Mouse (Mus musculus): ENCODE measurements around the gene Mxi1. TPM values are rescaled to one million over a fixed set of nuclear protein-coding genes. Genes with fewer than 3 reads are reported as not detected.
"Not testable (repeated sequence)": the region's sequence is repeated elsewhere in the genome, so short reads cannot be mapped to it uniquely, and the experiment has no call there.

Gene Mxi1
- polyA plus RNA-seq, 1 experiment, result 28.5 TPM

DNA sequence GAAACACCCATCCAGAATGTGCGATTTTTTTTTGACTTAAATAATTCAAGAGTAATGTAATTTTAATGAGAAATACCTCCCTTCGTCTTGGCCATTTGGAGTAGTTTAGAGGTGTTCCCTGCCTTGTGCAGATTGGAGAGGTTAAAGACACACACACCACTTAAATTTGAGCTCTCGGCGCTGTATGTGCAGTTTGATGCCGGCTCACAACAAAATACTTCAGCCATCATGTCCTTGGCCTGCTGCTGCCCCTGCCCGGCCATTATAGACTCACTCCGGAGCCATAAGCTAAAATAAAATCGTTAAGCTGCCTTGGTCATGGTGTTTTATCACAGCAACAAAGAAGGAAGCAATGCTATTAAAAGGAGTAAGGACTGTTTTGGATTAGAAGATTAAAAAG lies 81.1 kb downstream of the Mxi1 start:
- no peak for DNase-seq (ENCODE audit: low read depth, low spot score)
- 27% methylated on average over 8 of the region's 8 CpGs for WGBS

DNA sequence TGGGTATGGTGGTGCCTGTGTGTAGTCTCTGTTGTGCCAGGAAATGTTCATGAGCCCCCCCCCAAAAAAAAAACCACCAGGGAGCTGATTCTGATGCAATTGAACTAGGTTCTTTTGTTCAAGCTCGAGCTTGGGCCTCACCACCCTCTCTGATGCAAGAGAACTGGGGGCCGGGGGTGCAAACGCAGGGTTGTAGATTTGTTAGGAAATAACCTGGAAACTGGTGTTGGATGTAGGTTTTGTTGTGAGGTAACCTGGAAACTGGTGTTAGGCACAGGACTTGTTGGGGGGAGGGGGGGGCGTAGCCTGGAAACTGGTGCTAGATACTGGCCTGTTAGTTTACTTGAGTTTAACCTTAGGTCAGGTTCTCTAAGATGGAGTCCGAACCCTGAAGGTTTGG lies 81.5 kb downstream of the Mxi1 start:
- 83% methylated on average over 5 of the region's 5 CpGs for WGBS
- DNase-seq (ENCODE audit: low read depth, low spot score), result no peak

DNA sequence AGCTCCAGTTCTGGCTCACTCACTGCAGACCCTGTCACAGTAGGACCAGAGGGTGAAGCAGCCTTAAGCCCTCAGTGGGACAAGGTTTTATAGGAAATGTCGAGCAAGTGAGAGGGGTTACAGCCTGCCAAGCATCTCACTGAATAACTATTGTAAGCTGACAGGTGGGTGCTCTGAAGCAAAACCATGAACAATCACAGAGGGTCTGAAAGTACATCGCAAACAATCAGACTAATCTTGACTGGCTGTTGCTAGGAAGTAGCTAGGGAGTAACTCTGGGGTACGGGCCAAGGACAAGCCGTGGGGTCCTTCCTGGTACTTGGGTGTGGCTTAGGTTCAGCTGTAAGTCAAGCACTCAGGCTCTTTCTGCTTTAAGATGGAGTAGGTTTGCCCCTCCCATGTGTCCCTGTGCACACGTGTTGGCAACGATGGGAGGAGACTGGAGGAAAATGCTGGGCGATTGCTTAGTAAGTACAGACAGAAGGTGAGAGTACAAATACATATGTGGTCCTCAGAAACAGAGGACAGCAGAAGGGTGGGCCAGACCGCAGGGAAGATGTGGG lies 82.5 kb downstream of the Mxi1 start:
- WGBS, result 34% methylated on average over 8 of the region's 8 CpGs
- DNase-seq (ENCODE audit: low read depth, low spot score), result no peak

DNA sequence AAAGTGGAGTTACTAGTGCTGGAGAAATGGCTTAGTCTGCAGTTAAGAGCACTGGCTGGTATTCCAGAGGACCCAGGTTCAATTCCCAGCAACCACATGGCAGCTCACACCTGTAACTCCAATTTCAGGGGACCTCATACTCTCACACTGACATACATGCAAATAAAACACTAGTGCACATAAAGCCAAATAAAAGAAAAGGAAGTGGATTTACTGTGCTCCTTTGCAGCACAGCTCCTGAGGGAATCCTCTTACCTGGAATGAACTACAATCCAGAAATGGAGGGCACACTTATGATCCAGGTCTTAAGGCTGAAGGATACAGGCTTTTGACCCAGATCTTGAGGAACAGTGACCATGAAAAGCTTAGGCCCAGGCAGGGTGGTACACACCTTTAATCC lies 83.3 kb downstream of the Mxi1 start:
- no peak for DNase-seq (ENCODE audit: low read depth, low spot score)

DNA sequence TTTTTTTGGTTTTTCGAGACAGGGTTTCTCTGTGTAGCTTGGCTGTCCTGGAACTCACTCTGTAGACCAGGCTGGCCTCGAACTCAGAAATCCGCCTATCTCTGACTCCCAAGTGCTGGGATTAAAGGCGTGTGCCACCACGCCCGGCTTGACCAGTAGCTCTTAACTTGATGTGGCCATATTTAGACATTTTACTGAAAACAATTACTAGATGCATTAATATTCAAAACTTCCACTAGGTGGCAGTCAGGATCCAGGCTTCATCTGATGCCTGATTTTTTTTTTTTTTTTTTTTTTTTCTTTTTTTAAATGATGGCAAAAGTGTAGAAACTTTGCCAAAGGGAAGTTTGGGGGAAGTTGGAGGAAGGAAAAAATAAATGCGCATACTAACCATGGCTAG lies 84.2 kb downstream of the Mxi1 start:
- no peak for DNase-seq (ENCODE audit: low read depth, low spot score)
- WGBS, result 5% methylated on average over 7 of the region's 7 CpGs

DNA sequence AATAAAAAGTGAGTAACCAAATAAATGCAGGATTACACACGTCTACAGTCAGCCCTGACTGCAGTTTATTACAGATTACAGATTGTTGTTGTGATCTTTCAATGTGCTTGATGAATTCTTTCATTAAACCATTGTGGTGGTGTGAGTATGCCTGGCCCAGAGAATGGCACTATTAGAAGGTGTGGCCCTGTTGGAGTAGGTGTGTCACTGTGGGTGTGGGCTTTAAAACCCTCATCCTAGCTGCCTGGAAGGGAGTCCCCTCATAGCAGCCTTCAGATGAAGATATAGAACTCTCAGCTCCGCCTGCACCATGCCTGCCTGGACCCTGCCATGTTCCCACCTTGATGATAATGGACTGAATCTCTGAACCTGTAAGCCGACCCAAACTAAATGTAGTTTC lies 84.6 kb downstream of the Mxi1 start:
- 46% methylated on average over 3 of the region's 3 CpGs for WGBS
- not testable (repeated sequence) for DNase-seq (ENCODE audit: low read depth, low spot score)

DNA sequence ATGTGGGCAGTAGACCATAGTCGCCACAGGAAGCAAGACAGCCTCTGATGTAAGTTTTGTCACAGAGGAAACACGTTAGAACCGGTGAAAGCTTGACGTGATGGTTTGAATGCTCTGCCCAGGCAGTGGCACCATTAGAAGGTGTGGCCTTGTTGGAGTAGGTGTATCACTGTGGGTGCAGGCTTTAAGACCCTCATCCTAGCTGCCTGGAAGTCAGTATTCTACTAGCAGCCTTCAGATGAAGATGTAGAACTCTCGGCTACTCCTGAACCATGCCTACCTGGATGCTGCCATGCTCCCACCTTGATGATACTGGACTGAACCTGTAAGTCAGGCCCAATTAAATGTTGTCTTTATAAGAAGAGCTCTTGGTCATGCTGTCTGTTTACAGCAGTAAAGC lies 85.5 kb downstream of the Mxi1 start:
- 82% methylated on average over 5 of the region's 5 CpGs for WGBS
- DNase-seq (ENCODE audit: low read depth, low spot score), result not testable (repeated sequence)

DNA sequence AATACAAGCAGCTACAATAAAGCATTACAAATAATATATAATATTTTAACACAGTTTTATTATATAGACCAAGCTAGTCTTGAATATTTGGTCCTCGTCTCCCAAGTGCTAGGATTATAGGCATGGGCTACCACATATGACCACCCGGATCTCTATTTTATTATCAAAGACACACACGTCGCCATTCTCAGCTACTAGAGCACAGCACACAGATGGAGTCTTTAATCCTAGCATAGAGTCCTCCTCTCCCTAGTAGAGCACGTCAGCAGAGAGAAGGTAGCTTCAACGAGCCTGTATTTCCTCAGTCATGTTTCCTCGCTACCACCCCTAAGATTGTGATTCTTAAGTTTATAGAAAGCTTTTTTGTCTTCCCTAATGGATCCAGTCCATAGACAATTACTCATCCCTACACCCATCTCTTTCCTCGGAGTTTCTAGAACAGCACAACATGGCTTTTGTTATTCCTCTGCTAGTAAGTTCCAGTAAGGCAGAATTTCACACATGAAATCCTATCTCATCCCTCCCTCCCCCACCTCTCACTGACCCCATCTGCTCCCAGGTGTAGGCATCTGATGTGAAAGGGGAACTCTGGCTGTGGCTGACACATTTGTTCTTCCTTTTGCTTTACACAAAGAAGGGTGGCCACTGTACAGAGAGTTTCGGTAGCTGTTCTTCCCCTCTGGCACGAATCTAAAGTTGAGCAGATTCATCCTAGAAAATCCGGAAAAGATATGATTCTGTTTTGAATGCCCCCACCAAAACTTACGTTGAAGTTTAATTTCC lies 87.3 kb downstream of the Mxi1 start:
- DNase-seq (ENCODE audit: low read depth, low spot score), result no peak
- WGBS, result 76% methylated on average over 12 of the region's 12 CpGs

DNA sequence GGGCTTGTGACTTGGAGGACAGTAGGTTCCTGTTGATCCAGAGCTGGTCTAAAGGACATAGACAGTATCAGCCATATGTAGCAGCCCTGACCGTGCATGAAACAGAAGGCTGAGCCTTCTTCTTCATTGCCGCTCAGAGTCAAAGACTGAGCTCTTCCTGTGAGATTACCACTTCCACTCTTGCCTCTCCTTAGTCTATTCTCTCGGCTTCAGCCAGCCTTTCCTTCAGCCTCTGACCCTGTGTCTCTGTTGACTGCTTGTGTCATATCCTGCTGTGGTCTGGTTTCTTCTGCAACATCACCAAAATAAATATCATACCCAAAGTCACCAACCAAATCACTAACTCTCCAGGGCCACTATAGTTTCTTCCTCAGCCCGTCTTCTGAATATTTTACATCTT lies 88.9 kb downstream of the Mxi1 start:
- 81% methylated on average over 4 of the region's 4 CpGs for WGBS
- no peak for DNase-seq (ENCODE audit: low read depth, low spot score)

DNA sequence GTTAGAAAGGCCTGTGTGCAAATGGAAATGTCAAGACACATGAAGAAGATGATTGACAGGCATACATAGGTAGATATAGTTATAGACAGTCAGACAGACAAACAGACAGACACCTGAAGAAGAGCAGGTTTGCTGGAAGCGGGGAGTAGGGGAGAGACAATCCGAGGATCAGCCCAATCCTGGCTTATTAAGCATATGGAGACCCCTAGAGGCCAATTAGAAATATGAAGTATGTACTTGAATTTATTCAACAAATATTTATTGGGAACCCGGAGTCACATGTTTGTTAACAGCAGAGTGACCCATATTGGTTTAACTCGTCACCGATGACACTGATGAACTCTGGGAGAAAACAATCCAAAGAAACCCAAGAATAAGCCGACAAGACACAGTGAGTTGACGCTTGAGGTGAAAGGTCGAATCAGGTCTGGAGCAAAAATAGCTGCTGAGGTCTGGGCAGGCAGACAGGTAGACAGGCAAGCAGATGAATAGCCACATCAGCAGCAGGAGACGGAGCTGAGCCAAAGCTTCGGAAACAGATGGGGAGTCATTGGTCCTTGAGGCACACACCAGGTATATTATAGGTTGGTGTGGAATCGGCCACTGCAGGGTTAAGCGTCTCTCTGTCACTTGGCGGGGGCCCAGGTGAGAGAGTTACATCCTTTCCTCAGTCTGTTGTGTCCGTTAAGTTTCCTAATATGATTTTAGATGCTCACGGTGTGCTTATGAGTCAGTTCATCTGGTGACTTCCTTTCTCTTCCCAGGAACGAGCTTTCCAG lies 90.2 kb downstream of the Mxi1 start:
- DNase-seq (ENCODE audit: low read depth, low spot score), result no peak
- 75% methylated on average over 16 of the region's 16 CpGs for WGBS

DNA sequence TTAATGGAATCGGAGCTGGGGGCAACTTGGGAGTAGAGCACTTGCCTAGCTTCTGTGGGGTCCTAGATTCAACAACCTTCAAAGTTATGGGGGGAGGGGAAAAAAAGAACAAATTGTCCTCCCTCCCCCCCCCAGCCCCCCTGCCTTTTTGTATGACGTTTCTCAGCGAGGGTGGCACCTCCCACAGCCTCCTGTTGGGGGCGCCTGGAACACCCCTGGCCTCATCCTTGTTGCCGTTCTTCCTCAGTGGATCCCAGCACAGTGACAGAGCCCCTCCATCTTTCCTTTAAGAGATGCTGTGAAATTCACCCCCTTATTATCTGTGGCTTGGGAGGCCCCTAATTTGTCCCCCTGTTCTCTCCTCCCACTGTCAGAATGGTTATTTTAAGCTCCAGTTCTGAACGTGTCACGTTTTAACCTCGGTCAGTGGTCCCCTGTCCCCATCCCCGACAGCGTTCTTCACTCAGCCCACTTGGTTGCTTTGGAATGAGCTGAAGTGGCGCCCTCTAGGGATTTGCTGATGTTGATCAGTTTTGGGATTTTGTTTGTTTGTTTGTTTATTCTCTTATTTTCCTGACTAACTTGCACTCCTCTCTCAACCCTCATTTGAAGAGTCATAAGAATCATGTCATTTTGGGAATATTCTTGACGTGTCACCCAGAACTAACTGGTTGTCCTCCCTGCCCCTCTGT lies 92.6 kb downstream of the Mxi1 start:
- WGBS, result 54% methylated on average over 12 of the region's 12 CpGs
- no peak for DNase-seq (ENCODE audit: low read depth, low spot score)

DNA sequence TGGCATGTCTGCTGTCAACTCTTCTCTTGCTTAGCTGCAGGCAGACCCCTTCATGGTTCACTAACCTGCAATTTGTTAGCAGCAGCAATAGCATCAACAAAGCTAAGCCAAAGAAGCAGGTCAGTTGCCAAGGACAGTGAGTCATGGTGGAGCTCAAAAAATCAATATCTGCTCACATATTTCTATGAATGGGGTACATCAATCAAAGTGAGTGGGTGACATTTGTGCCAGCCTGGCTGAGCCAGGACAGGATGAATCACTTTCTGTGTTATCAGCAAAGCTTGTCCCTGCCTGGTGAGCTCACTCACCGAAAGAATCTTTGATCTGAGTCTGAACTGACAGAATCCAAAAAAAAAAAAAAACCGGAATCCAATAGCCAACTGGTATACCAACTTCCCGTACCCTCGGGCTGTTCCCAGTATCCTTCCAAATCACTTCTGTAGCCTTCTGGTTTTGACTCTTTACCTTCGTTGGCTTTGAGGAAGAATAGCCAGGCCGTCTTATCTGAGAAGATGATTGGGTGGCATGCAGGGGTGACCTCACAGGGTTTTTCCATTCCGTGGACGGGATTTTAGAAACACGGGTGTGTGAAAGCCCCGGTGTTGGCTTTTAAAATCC lies 94.0 kb downstream of the Mxi1 start:
- WGBS, result 90% methylated on average over 10 of the region's 10 CpGs
- DNase-seq (ENCODE audit: low read depth, low spot score), result no peak

DNA sequence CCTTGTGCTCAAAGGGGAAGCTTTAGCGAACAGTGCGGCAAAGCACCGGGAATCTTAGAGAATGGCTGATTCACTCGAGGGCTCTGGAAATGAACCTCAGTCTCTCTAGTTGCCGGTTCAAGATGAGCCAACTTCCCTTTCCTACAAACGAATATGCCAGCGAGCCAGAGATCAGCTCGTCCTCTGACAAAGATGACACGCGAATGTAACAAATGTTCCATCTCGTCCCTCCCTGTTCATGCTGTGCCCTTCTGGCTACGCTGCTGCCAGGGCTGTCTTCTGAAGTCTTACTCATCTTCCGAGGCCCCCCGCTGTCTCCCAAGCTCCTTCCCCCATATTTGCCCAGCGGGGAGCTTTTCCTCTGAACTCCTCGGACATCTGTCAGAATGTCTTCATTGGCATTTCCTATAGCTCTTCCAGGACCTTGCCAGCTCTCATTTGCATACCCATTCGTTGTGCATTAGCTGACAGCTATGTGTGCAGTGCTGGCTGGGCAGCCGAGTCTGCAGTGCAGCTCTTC lies 94.6 kb downstream of the Mxi1 start:
- 87% methylated on average over 18 of the region's 18 CpGs for WGBS
- DNase-seq (ENCODE audit: low read depth, low spot score), result no peak

DNA sequence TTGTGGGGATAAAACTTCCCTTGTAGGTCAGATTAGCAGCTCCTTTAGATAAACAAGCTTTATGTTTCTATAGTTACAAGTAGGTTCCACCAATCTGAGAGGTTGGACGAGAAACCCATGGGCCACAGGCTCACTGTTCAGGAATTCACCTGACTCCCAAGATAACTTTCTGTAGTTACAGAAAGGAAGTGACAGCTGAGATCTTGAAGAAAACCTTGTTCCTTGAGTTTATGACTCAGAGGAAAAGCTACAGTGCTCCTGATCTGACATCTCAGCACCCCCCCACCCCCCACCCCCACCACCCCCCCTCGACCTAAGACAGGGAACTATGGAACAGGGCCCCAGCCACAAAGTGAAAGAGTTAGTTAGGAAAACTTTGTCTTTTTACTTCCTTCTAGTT lies 95.5 kb downstream of the Mxi1 start:
- 35% methylated on average over 2 of the region's 2 CpGs for WGBS
- DNase-seq (ENCODE audit: low read depth, low spot score), result no peak

DNA sequence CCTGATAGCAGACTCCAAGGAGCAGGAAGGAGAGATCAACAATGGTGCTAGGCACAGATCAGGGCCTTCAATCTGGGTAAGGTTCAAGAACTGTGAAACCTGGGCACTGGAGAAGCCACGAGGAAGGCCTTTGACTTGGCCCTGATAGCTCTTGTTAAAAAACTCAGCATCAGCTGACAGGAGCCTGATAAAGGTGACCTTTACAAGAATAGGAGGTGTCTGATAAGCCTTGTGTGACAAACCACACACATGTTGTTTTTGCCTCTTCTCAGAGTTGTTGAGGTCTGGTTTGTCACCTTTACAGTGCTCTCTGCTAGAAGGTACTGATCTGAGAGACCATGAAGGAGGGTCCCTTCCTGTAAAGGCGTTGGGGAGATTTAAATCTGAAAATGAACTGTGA lies 97.0 kb downstream of the Mxi1 start:
- DNase-seq (ENCODE audit: low read depth, low spot score), result no peak
- WGBS, result 78% methylated on average over 2 of the region's 2 CpGs

DNA sequence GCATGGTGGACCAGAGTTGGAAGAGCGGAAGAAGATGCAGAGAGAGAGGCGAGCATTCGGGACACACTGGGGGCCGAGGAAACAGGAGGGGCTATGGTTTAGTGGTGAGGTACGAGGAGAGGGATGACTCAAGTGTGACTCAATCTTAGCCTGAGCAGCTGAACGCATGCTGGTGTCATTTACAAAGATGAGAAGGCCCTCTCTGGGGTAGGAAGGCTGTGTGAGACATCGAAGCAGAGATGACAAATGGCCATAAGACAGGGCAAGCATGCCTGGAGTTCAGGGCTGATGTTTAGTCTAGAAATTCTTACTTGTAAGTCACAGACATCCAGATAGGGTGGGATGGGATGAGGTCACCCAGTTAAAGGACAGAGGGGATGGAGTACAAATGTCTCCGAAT lies 98.1 kb downstream of the Mxi1 start:
- no peak for DNase-seq (ENCODE audit: low read depth, low spot score)
- 80% methylated on average over 8 of the region's 8 CpGs for WGBS

DNA sequence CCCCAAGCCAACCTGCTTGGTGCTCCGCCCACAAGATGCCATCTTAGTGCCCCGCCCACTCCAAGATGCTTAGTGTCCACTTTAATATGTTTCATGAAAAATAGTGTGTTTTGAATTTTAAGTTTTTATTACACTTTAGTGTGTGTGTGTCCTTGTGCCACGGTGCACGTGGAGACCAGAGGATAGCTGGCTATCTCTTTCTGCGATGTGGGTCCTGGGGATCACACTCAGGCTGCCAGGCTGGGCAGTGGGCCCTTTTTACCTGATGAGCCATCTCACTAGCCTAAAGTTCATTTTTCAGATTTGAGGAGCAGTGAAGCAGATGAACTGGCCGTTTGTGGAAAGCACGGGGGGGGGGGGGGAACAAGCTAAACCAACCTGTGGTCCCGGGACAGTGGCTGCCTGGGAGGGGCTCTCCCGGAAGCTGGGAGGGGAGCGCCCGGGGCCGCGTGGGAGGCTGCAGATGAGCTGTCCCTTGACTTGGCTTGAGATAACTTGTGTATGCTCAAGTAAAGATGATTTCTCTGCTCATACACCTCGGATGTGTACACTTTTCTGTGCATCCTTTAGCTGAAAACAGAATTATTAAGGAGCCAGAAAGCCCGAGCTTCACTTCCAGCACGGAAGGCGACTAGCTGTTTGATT lies 99.5 kb downstream of the Mxi1 start:
- no peak for DNase-seq (ENCODE audit: low read depth, low spot score)
- 52% methylated on average over 17 of the region's 17 CpGs for WGBS

DNA sequence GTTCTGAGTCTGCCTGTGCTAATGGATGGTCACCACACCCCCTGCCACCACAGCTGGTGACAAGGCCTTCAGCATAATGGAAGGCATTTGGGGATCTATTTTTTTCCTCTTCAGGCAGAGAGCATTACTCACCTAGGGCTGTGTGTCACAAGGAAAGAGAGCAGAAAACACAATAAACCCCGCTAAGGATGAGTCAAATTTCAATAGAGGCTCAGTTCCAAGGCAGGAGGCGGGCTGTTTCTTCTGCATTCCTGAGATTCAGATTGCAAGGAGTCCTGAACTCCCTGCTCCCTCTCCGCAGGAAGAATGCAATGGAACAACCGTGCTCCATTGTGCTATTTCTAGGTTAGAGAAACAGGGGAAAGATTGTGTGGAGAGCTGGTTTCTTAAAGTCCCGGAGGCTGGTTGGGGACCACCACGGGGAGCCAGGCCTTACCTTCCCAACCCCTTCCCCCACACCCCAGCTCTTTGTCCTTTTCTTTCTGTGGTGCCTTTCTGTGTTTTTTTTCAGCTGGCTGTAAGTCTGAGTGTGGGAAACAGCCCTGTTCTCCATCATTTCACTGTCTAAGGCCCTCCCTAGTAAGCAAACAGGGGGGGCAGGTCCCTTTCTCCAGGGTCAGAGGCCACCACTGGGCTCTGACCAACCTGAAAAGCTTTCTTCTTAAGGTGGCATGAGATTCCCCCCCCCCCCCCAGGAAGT lies 102.0 kb downstream of the Mxi1 start:
- WGBS, result 48% methylated on average over 6 of the region's 6 CpGs
- DNase-seq (ENCODE audit: low read depth, low spot score), result no peak
